Mouse (Mus musculus): Measurements from ENCODE around the gene Tnfsf14.

Gene Tnfsf14

GRCm38 (mm10) chr17:57194041-57194507 lies at the start of gene Tnfsf14:
Gene Tnfsf14 (minus strand): TSS chr17:57194177.
- DNase-seq (ENCODE audit: inconsistent ontology term) = no peak

- no peak for DNase-seq (ENCODE audit: inconsistent ontology term)
These were observed 43.2 kb upstream of the Tnfsf14 start for GRCm38 (mm10) chr17:57237181-57237580.

GRCm38 (mm10) chr17:57235803-57236202 lies 41.8 kb upstream of the Tnfsf14 start:
- no peak for DNase-seq (ENCODE audit: inconsistent ontology term)

- DNase-seq (ENCODE audit: inconsistent ontology term) = no peak
These were observed 40.4 kb upstream of the Tnfsf14 start for GRCm38 (mm10) chr17:57234254-57234928.

- DNase-seq (ENCODE audit: inconsistent ontology term) = no peak
These were observed 39.1 kb upstream of the Tnfsf14 start for GRCm38 (mm10) chr17:57233038-57233437.

- DNase-seq (ENCODE audit: inconsistent ontology term) = no peak
These were observed 38.2 kb upstream of the Tnfsf14 start for GRCm38 (mm10) chr17:57232200-57232599.

- DNase-seq (ENCODE audit: inconsistent ontology term) = peak; percentile 66
These were observed 37.4 kb upstream of the Tnfsf14 start for GRCm38 (mm10) chr17:57231321-57231771.

GRCm38 (mm10) chr17:57230728-57231125 lies 36.8 kb upstream of the Tnfsf14 start:
- DNase-seq (ENCODE audit: inconsistent ontology term) = peak; percentile 53

- peak; percentile 11 for DNase-seq (ENCODE audit: inconsistent ontology term)
These were observed 36.1 kb upstream of the Tnfsf14 start for GRCm38 (mm10) chr17:57229851-57230727.

GRCm38 (mm10) chr17:57228873-57229272 lies 34.9 kb upstream of the Tnfsf14 start:
- no peak for DNase-seq (ENCODE audit: inconsistent ontology term)

GRCm38 (mm10) chr17:57228014-57228413 lies 34.0 kb upstream of the Tnfsf14 start, which contains the start of gene C3:
Gene C3 (minus strand): TSS chr17:57228136.
- no peak for DNase-seq (ENCODE audit: inconsistent ontology term)

- DNase-seq (ENCODE audit: inconsistent ontology term) = no peak
These were observed 33.5 kb upstream of the Tnfsf14 start for GRCm38 (mm10) chr17:57227468-57227867.

GRCm38 (mm10) chr17:57223313-57223712 lies 29.3 kb upstream of the Tnfsf14 start:
- DNase-seq (ENCODE audit: inconsistent ontology term) = no peak

GRCm38 (mm10) chr17:57221911-57222310 lies 27.9 kb upstream of the Tnfsf14 start:
- DNase-seq (ENCODE audit: inconsistent ontology term) = no peak

GRCm38 (mm10) chr17:57219884-57220207 lies 25.9 kb upstream of the Tnfsf14 start:
- peak; percentile 24 for DNase-seq (ENCODE audit: inconsistent ontology term)

GRCm38 (mm10) chr17:57219167-57219883 lies 25.3 kb upstream of the Tnfsf14 start:
- peak; percentile 70 for DNase-seq (ENCODE audit: inconsistent ontology term)

GRCm38 (mm10) chr17:57218335-57218900 lies 24.4 kb upstream of the Tnfsf14 start:
- no peak for DNase-seq (ENCODE audit: inconsistent ontology term)

- DNase-seq (ENCODE audit: inconsistent ontology term) = peak; percentile 19
These were observed 20.9 kb upstream of the Tnfsf14 start for GRCm38 (mm10) chr17:57214676-57215387.

- DNase-seq (ENCODE audit: inconsistent ontology term) = no peak
These were observed 17.5 kb upstream of the Tnfsf14 start for GRCm38 (mm10) chr17:57211501-57211900.

GRCm38 (mm10) chr17:57209330-57209729 lies 15.4 kb upstream of the Tnfsf14 start:
- DNase-seq (ENCODE audit: inconsistent ontology term) = no peak

- DNase-seq (ENCODE audit: inconsistent ontology term) = no peak
These were observed 14.0 kb upstream of the Tnfsf14 start for GRCm38 (mm10) chr17:57207938-57208337.
